Mouse (Mus musculus): ENCODE data around the gene Mocs2. TPM values are rescaled to one million over a fixed set of nuclear protein-coding genes. Genes with fewer than 3 reads are reported as not detected.

Mocs2 gene
- polyA plus RNA-seq, 1 experiment, result 0.11 TPM

- Histone ChIP-seq H3K4me3 (replicated peaks) (no peak overlapping the region), H3K36me3 (ENCODE audit: control insufficient read depth) (no peaks in the 10 kb centered on the region), H3K4me1 (ENCODE audit: control insufficient read depth) (no peaks in the 10 kb centered on the region), H3K9me3 (ENCODE audit: control insufficient read depth, low read length) (no peaks in the 10 kb centered on the region), H3K27me3 (ENCODE audit: control insufficient read depth) (no peaks in the 10 kb centered on the region)
- no peak for TF ChIP-seq TAL1 (IDR thresholded peaks at IDR 0.05; ENCODE audit: low read length)
- TF ChIP-seq GATA1 (IDR thresholded peaks at IDR 0.05; ENCODE audit: low read length), result no peak
Measured at GRCm38 (mm10) chr13:114848945-114849344, 30.9 kb downstream of the Mocs2 start.

- no peak overlapping the region for H3K4me3 ChIP-seq (replicated peaks)
- no peaks in the 10 kb centered on the region for H3K27me3 ChIP-seq (ENCODE audit: control insufficient read depth)
- no peaks in the 10 kb centered on the region for H3K36me3 ChIP-seq (ENCODE audit: control insufficient read depth)
- H3K4me1 ChIP-seq (ENCODE audit: control insufficient read depth), result no peaks in the 10 kb centered on the region
- H3K9me3 ChIP-seq (ENCODE audit: control insufficient read depth, low read length), result no peaks in the 10 kb centered on the region
- TF ChIP-seq TAL1 (IDR thresholded peaks at IDR 0.05; ENCODE audit: low read length), result no peak
- TF ChIP-seq GATA1 (IDR thresholded peaks at IDR 0.05; ENCODE audit: low read length), result no peak
Measured at GRCm38 (mm10) chr13:114852264-114853111, 34.5 kb downstream of the Mocs2 start.

- Histone ChIP-seq H3K27me3 (ENCODE audit: control insufficient read depth) (no peaks in the 10 kb centered on the region), H3K9me3 (ENCODE audit: control insufficient read depth, low read length) (no peaks in the 10 kb centered on the region), H3K4me1 (ENCODE audit: control insufficient read depth) (no peaks in the 10 kb centered on the region), H3K36me3 (ENCODE audit: control insufficient read depth) (no peaks in the 10 kb centered on the region), H3K4me3 (replicated peaks) (no peak overlapping the region)
- TF ChIP-seq GATA1 (IDR thresholded peaks at IDR 0.05; ENCODE audit: low read length), result no peak
- no peak for TF ChIP-seq TAL1 (IDR thresholded peaks at IDR 0.05; ENCODE audit: low read length)
Measured at GRCm38 (mm10) chr13:114853152-114853551, 35.1 kb downstream of the Mocs2 start.

DNA sequence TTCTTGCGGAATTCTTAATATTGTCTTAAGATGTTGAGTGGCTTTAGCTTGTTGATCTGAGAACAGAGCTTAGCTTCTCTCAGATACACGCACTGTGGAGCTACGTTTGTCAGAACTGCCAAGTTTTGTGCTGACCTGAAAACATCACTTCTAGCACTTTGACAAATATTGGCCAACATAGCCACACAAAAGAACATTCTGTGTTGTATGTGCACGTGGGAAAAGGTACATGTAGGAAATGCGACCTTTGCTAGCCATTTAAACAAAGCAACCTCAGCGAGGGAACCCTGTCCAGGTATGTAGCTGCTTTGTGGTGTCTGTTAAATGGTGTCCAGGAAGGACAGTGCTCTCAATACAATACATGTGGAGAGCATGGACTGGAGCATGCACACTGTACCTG, 36.0 kb downstream of the Mocs2 start:
- Histone ChIP-seq H3K4me3 (replicated peaks) (no peak overlapping the region), H3K9me3 (ENCODE audit: control insufficient read depth, low read length) (no peaks in the 10 kb centered on the region), H3K27me3 (ENCODE audit: control insufficient read depth) (no peaks in the 10 kb centered on the region), H3K4me1 (ENCODE audit: control insufficient read depth) (no peaks in the 10 kb centered on the region), H3K36me3 (ENCODE audit: control insufficient read depth) (no peaks in the 10 kb centered on the region)
- TF ChIP-seq GATA1 (IDR thresholded peaks at IDR 0.05; ENCODE audit: low read length) (no peak), TAL1 (IDR thresholded peaks at IDR 0.05; ENCODE audit: low read length) (no peak)

DNA sequence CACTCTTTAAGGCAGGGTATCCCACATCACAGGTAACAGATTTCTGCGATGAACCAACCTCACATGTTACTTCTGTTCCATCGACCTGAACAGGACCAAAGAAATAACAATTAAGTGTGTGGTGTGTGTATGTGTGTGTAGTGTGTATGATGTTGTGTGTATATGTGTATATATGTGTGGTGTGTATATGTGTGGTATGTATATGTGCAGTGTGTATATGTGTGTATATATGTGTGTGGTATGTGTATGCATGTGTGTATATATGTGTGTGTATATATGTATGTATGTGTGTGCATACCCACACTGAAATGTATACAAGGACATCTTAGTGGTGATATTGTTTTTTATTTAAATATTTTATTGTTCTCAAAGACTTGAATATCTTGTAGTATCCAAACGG, 36.4 kb downstream of the Mocs2 start:
- TF ChIP-seq TAL1 (IDR thresholded peaks at IDR 0.05; ENCODE audit: low read length) (no peak), GATA1 (IDR thresholded peaks at IDR 0.05; ENCODE audit: low read length) (no peak)
- no peaks in the 10 kb centered on the region for H3K36me3 ChIP-seq (ENCODE audit: control insufficient read depth)
- H3K9me3 ChIP-seq (ENCODE audit: control insufficient read depth, low read length), result no peaks in the 10 kb centered on the region
- H3K4me3 ChIP-seq (replicated peaks), result no peak overlapping the region
- no peaks in the 10 kb centered on the region for H3K4me1 ChIP-seq (ENCODE audit: control insufficient read depth)
- H3K27me3 ChIP-seq (ENCODE audit: control insufficient read depth), result no peaks in the 10 kb centered on the region

GRCm38 (mm10) chr13:114855573-114856268, 37.7 kb downstream of the Mocs2 start:
- TF ChIP-seq TAL1 (IDR thresholded peaks at IDR 0.05; ENCODE audit: low read length) (no peak), GATA1 (IDR thresholded peaks at IDR 0.05; ENCODE audit: low read length) (no peak)
- H3K4me3 ChIP-seq (replicated peaks), result no peak overlapping the region
- no peaks in the 10 kb centered on the region for H3K4me1 ChIP-seq (ENCODE audit: control insufficient read depth)
- H3K27me3 ChIP-seq (ENCODE audit: control insufficient read depth), result no peaks in the 10 kb centered on the region
- H3K36me3 ChIP-seq (ENCODE audit: control insufficient read depth), result no peaks in the 10 kb centered on the region
- no peaks in the 10 kb centered on the region for H3K9me3 ChIP-seq (ENCODE audit: control insufficient read depth, low read length)

DNA sequence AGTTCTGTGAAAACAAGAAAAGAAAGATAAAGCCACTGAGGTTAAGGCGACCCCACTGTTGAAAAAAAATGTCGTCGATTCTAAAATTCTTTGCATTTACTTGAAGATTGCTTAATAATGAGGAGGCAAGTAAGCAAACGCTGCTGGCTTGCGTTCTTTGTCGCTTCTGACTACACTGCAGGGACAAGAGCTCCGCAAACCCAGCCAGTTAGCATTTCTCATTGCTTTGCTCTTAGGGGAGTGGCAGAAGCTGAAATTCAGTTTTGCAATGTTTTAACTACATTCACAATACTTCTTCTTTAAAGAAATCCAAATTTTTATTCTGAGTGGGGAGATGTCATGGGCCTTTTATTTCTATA, 38.2 kb downstream of the Mocs2 start:
- no peaks in the 10 kb centered on the region for H3K27me3 ChIP-seq (ENCODE audit: control insufficient read depth)
- no peaks in the 10 kb centered on the region for H3K36me3 ChIP-seq (ENCODE audit: control insufficient read depth)
- H3K4me3 ChIP-seq (replicated peaks), result no peak overlapping the region
- H3K9me3 ChIP-seq (ENCODE audit: control insufficient read depth, low read length), result no peaks in the 10 kb centered on the region
- no peak for TF ChIP-seq TAL1 (IDR thresholded peaks at IDR 0.05; ENCODE audit: low read length)
- TF ChIP-seq GATA1 (IDR thresholded peaks at IDR 0.05; ENCODE audit: low read length), result no peak
- no peaks in the 10 kb centered on the region for H3K4me1 ChIP-seq (ENCODE audit: control insufficient read depth)

- H3K9me3 ChIP-seq (ENCODE audit: control insufficient read depth, low read length), result no peaks in the 10 kb centered on the region
- TF ChIP-seq TAL1 (IDR thresholded peaks at IDR 0.05; ENCODE audit: low read length) (no peak), GATA1 (IDR thresholded peaks at IDR 0.05; ENCODE audit: low read length) (no peak)
- H3K36me3 ChIP-seq (ENCODE audit: control insufficient read depth), result no peaks in the 10 kb centered on the region
- H3K4me3 ChIP-seq (replicated peaks), result no peak overlapping the region
- no peaks in the 10 kb centered on the region for H3K27me3 ChIP-seq (ENCODE audit: control insufficient read depth)
- no peaks in the 10 kb centered on the region for H3K4me1 ChIP-seq (ENCODE audit: control insufficient read depth)
Measured at GRCm38 (mm10) chr13:114857525-114857924, 39.5 kb downstream of the Mocs2 start.

- TF ChIP-seq TAL1 (IDR thresholded peaks at IDR 0.05; ENCODE audit: low read length) (no peak), GATA1 (IDR thresholded peaks at IDR 0.05; ENCODE audit: low read length) (no peak)
- no peak overlapping the region for H3K4me3 ChIP-seq (replicated peaks)
- H3K27me3 ChIP-seq (ENCODE audit: control insufficient read depth), result no peaks in the 10 kb centered on the region
- H3K9me3 ChIP-seq (ENCODE audit: control insufficient read depth, low read length), result no peaks in the 10 kb centered on the region
- no peaks in the 10 kb centered on the region for H3K36me3 ChIP-seq (ENCODE audit: control insufficient read depth)
- no peaks in the 10 kb centered on the region for H3K4me1 ChIP-seq (ENCODE audit: control insufficient read depth)
Measured at GRCm38 (mm10) chr13:114874738-114875137, 56.7 kb downstream of the Mocs2 start.

Measured in erythroblast, embryonic 14.5 days (primary cell).